Mouse (Mus musculus) brain, embryonic 14.5 days (tissue): Measurements from ENCODE around the gene Dusp22.

Experiments
- CTCF ChIP-seq: fragments of 200-500 bp; IDR thresholded peaks from 2 replicates; pipeline ENCODE4 v1.5.1; 2012; ENCODE audit warnings: inconsistent platforms, mild to moderate bottlenecking, moderate library complexity, borderline replicate concordance; ENCODE audit not compliant: insufficient read depth, insufficient read length; ENCODE audit errors: extremely low read depth
- POLR2A ChIP-seq: fragments of 200-500 bp; IDR thresholded peaks from 2 replicates; pipeline ENCODE4 v1.6.1; 2012; ENCODE audit warnings: mild to moderate bottlenecking, inconsistent platforms, borderline replicate concordance; ENCODE audit not compliant: poor library complexity, insufficient read depth, insufficient read length, severe bottlenecking; ENCODE audit errors: extremely low read depth

- TF ChIP-seq POLR2A (no peak), CTCF (no peak)
Observed at GRCm38 (mm10) chr13:30638378-30639115, 21.3 kb upstream of the Dusp22 start.
